Mouse (Mus musculus): ENCODE data around the gene Mansc1.

Gene Mansc1

DNA sequence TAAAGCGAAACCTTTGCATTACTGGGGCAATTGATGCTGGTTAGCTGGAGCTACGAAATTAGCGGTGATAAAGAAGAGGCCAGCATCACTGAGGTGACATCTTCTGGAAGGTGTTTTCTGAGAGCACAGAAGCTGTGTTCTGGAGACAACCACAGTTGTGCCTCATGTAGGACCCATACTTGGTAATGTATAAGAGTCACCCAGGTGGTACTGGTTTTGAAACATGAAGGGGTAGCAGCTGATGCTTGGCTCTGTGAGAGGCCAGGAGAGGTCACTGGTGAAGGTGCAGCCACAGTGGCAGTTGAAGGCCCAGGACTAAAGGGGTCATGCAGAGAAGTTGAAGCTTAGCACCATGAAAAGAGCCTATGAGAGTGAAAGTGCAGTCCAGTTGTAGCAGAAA lies 6.9 kb upstream of the Mansc1 start, which contains the start of gene Borcs5:
Gene Borcs5 (plus strand): TSS at position 301 of the 400 bp plus-strand sequence.
- no peak for DNase-seq (ENCODE audit: low spot score in 2 of 2)

DNA sequence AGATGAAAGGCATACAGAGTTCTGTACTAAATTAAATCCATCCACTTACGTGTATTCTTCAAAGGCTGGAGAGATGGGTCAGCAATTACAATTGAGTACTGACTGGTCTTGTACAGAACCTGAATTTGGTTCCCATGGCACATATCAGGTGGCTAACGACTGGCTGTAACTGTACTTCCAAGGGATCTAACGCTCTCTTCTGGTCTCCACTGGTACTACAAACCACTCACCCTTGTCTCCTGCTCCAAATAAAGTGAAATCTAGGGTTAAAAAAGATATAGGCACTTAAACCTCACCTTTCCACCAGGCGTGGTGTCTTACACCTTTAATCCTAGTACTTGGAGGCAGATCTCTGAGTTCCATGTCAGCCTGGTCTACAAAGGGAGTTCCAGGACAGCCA lies 4.2 kb upstream of the Mansc1 start:
- no peak for DNase-seq (ENCODE audit: low spot score in 2 of 2)

DNA sequence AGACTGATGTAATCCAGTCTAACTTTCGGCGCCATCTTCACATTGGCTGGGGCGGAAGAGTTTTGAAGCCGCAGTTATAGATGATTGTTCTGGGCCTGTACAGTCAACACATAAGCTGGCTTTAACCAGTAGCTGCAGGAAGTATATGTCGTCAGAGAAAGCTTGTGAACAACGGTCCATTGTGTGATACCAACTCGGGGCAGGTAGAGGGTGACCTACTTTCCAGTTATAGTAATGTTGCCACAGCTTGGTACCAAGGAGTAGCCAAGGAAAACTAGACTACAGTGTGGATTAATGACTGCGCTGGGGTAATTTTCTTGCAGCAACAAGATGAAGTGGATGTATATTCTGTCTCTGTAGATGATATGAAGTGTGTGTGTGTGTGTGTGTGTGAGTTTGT lies 1.3 kb upstream of the Mansc1 start:
- DNase-seq (ENCODE audit: low spot score in 2 of 2), result no peak

DNA sequence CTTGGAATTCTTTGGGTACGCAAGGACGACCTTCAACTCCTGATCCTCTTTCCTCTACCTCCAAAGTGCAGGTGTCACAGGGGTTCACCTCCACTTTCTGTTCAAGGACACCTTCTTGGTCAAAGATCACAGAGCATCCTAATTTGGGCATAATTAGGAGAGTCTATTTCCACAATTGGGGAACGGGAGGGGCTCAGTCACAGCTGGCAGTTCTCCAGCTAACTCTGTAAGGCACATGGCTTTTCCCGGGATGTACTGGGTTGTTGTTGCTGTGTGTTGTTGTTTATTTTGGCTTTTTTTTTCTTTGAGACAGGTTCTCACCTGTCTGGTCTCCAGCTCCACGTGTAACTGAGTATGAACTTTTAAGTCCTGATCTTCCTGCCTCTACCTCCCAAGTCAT lies 468 bp upstream of the Mansc1 start:
- DNase-seq (ENCODE audit: low spot score in 2 of 2), result no peak

DNA sequence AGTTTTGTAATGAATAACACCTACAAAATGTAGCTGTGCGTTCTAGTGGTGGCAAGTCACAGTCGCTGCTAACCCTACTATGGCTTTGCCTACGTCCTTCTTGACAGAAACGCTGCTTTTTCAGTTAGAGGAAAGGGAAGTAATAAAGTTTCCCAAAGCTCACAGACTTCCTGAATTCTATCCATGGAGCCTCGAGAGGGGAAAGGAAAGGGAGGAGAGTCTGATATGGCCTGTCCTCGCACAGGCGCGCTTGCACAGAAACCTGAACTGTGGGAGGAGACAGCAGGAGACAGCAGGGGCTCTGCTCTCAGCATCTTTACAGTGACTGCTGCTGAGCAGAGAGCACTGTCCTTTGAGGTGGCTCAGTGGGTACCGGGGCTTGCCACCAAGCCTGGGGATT lies 1.8 kb downstream of the Mansc1 start:
- no peak for DNase-seq (ENCODE audit: low spot score in 2 of 2)

DNA sequence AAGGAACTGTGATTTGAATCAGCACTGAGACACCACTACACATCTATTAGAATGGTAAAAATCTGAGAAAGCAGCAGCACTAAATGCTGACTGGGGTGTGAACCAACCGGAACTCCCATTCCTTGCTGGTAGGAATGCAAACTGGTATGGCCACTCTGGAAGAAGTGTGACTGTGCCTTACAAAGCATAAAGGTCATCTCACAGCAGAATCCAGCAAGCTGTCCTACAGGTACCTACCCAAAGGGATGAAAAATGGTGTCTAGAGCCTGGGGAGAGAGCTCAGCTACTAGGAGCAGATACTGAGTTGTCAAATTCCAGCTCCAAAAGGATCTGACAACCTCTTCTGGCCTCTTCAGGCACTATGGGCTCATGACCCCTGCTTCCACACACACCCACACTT lies 5.7 kb downstream of the Mansc1 start:
- DNase-seq (ENCODE audit: low spot score in 2 of 2), result no peak

DNA sequence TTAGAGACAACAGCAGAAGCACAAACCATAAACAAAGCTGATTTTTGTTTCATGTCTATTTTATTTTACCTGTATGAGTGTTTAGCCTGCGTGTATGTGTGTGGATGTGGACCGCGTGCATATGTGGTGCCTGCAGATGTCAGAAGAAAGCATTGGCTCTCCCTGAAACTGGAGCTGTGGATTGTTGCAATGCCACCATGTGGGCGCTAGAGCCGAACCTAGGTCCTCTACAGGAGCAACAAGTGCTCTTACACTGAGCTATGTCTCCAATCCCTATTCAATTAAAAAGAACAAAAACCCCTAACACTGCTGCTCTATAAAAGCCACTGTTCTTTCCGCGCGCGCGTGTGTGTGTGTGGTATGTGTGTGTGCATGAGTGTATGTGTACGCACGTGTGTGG lies 6.9 kb downstream of the Mansc1 start:
- no peak for DNase-seq (ENCODE audit: low spot score in 2 of 2)

DNA sequence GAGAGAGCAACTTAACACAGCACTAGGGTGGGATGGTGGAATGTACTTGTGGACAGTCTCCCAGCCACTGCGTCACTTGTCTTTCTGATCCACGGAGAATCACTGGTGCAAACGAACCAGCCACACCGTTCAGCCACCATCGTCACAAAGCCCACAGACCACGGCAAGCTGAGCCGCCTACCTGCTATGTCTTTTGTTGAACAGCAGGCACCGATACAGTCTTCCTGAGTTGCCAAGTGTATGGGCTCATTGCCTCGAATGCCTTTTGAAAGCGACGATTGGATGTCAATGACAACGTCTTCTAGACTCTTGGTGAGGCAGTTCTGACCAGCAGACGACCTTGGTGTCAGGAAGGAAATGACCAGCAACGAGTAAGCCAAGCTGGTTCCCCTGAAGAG lies 10.7 kb downstream of the Mansc1 start:
- no peak for DNase-seq (ENCODE audit: low spot score in 2 of 2)

DNA sequence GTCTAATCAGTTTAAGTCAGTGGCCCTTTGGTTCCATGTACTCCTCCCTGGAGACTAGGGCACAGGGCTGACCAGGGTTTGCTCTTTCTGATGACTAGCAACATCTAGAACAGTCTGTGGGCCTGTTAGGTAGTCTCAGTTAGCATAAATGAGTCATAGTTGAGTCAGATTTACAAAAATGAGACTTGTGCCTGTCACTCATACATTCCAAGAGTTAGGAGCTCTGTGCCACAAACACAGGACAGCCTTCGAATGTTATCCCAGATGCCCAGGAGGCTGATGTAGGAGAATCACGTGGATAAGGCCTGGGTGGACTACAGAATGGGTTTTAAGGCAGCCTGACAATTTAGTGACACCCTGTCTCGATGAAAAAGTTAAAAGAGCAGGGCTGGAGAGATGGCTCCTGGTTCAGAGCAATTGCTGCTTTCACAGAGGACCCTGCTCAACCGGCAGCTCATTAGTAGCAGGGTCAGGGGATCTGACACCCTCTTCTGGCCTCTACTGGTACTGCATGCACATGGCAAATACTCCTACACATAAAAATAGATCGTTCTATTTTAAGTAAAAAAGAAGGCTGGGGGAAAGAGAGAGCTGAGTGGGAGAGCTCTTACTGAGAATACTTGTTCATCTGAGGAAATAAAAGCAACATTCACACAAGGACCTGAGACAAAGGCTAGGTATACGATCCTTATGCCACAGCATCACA lies 11.3 kb downstream of the Mansc1 start:
- DNase-seq (ENCODE audit: low spot score in 2 of 2), result peak; percentile 47 to 76

DNA sequence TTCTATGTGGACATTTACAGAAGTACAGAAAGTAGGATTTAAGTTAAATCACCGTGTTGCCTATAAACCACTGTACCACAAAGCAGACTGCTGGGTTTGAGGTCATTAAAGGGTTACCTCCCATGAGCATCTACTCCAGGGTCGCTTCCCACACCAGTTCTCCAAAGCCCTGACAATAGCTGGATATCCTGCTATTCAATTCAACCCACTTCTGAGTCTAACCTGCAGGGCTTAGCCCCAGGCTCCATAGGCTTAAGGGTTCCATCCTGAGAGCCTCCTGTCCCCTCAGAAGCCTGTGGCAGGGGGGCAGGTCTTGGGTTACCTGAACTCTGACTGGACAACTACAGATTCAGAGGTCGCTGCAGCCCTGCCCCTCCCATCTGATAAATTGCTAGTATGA lies 12.2 kb downstream of the Mansc1 start:
- DNase-seq (ENCODE audit: low spot score in 2 of 2), result no peak

DNA sequence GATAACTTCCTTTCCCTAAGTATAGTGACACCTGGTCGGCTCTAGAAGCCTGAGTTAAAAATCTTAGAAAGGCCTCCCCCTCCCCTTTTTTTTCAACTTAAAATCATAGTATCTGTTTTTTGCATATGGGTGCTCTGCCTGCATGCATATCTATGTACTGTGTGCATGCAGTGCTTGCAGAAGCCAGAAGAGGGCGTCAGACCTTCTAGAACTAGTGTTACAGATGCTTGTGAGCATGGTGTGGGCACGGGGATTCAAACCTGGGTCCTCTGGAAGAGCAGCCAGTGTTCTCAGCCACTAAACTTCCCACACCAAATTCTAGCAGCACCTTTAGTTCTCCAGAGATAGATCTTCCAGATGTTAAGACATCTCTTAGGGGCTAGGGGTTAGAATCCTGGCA lies 14.7 kb downstream of the Mansc1 start:
- no peak for DNase-seq (ENCODE audit: low spot score in 2 of 2)

DNA sequence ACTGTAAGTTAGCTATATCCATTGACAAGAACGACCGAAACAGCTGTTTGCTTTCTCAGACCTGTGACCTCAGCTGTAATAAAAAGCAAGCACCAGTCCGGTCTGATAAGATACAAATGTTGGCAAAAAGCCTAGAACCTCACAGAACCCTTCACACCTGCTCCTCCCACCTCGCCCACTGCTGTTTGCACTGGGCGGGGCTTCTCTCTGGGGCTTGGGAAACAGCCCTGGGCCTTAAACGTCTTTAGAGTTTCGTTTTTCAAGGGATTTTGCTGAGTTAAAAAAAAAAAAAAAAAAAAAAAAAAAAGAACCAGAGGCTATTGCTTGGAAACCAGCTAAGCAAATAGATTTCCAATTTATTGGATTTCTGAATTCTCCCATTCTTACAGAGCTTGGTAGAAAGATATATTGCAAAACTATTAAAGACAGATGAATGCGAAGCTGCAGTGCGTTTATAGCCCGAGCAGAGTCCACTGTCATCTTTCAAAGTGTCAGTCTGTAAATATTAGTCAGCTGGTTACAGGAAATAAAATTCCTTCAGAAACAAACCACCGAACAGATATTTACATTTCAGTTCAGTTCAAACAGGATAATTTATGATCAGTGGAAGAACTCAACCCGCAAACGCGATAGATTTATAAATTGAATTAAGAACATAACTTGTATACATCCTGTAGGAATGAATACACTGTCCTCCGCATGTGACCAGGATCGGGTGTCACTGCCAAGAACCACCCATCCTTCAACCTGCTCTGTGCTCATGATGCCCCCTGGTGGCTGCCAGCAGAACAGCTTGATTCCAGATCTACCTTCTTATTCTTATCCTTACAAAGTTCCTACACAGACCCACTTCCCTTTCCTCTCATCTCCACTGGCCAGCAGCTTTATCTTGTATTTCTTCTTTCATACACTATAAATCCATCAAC lies 17.3 kb downstream of the Mansc1 start:
- DNase-seq (ENCODE audit: low spot score in 2 of 2), result peak; percentile 80 to 91

DNA sequence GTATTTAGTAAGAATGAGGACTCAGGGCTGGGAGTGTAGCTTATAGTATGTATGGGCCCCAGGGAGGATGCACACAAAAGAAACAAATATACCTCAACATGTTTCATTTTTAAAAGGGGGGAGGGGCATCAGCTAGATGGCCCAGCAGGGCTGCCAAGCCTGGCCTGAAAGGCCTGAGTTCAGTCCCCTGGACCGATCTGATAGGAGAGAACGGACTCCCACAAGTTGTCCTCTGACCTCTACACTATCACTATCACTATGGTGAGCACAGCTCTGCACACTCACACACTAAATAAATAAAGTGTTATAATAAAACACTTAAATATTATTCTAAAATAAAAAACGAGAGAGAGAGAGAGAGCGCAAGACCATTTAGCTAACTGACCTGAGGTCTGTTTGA lies 18.0 kb downstream of the Mansc1 start:
- no peak for DNase-seq (ENCODE audit: low spot score in 2 of 2)

DNA sequence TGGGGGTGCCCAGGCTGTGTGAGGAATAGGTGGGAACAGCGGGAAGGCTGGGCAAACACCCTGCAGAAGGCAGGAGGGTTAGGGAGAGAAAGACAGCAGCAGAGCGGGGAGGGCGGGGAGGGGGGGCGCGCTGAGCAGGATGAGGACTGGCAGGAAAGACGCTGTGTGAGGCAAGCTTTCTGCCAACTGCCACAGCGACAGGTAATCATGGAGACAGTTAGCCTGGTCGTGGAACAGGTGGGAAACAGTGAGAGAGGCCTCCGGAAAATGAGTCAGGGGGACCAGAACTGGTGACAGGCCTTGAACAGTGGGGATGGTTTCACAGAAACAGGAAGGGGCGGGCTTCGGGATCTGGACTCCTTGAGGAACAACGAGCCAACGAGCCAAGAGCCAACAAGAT lies 20.4 kb downstream of the Mansc1 start:
- DNase-seq (ENCODE audit: low spot score in 2 of 2), result no peak

DNA sequence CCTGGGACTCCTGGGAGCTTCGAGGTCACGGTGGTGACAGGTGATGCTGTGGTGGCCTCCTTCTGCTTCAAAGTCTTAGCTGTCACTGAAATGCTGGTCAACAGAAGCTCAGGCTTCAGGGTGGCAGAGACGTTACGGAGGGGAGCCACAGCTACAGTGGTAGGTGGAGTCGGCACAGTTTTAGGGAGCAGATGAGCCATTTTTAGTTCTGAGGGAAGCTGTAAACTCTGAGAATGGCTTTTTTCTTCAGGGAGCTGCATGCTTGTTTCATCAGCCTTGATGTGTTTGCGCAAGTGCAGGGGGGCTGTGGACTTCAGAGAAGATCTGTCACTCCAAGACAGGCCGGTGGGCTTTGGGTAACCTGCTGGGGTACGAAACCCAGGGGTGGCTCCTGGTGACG lies 21.9 kb downstream of the Mansc1 start:
- DNase-seq (ENCODE audit: low spot score in 2 of 2), result no peak

DNA sequence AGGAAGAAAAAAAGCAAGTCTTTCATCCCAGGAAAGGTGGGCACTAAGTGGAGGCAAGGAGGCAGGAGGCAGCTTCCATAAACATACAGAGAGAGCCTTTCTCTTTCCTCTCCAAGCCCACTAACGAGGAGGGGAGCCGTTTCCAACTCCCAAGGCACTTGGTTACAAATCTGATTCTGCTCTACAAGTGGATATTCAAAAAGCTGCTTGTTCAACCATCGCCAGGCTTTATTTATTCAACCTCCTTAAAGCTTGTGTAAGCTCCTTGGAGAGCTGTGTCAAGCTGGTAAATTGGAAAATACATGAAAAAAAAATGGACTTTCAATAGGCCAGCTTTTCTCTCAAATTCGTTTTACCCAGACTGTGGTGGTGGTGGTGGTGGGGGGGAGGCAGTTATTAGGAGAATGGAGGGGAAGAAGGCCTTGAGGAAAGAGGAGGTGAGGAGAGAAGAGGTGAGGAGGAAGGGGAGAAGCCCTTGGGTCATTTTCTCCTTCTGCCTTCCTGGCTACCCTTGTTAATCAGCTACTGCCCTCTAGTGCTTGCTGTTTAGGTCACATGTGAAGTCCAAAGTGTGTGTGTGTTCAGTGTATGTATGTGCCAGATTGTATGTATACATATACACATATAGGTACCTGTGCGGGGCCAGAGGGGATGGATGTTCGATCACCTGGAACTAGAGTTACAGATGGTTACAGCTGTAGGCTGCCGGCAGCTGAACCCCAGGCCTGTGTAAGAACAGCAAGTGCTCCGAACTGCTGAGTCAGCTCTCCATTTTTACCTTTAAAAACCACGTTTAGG lies 25.1 kb downstream of the Mansc1 start:
- DNase-seq (ENCODE audit: low spot score in 2 of 2), result no peak

DNA sequence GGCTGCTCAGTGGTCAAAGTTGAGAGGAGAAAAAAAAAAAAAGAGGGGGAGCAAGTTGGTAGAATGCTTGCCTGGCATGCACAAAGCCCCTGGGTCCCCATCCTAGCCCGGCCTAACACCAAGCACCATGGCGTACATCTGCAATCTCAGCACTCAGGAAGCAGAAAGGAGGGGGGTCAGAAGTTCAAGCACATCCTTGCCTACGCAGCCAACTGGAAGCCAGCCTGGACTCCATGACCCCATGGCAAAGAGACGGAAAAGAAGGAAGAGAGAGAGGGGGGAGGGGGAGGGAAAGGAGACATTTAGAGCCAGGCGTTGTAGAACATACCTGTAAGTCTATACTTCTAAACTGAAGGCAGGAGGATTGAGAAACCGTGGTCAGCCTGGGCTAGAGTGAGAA lies 25.7 kb downstream of the Mansc1 start:
- DNase-seq (ENCODE audit: low spot score in 2 of 2), result no peak

DNA sequence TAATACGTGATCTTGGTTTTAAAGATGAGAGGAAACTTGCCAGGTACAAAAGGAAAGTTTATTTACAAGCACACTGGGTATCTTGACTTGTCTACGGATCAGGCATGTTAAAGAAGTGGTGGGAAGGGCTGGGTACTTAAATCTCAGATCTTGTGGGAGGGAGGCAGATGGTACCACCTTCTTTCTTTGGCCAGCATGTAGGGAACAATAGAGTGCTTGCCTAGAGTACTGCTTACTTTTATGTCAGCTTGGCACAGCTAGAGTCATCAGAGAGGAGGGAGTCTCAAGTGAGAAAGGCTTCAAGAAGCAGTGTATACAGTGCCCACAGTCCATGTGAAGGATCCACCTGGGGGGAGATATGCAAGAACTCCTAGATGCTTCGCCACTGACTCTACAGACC lies 27.1 kb downstream of the Mansc1 start:
- DNase-seq (ENCODE audit: low spot score in 2 of 2), result no peak

DNA sequence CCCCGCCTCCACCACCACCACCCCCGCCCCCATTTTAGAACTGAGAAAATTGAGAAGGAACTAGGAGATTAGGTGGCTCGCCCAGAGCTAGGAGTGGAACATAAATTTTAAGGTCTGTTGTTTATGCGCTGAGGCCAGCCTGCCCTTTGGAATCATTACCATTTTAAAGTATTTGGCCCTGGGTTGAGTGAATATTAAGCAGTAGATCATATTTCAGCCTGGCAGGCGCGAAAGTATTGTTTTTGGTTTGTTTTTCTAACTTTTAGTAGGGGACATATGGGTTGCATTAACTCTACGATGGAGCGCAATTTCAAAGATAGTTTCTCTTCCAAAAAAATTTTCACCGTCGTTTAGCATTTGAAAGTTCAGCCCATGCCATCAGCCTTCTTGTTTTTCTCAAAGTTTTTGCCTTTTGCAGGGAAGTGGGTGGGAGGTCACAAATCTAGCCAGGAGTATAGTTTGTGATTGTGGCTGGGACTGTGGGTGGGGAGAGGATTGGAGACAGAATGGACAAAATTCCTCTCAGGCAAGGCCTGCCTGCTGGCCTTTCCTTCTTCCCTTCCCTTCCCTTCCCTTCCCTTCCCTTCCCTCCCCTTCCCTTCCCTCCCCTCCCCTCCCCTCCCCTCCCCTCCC lies 29.8 kb downstream of the Mansc1 start:
- DNase-seq (ENCODE audit: low spot score in 2 of 2), result no peak

DNA sequence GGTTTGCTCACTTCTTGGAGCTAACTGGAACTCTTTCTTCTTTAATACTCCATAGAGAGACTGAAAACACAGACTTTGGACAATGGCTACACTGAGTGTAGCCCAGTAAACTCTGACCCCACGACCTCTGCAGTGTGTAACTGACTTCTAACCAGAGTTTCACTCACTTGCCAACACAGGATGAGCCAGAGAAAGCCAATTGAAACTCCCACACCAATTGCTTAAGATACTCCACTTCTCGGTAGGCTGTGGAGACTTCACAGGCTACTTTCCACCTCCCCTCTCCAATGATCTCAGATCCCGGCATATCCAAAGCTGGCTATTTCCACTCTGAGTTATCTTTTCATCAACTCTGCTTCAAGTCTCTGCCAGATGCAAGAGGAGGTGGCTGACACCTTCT lies 30.5 kb downstream of the Mansc1 start:
- DNase-seq (ENCODE audit: low spot score in 2 of 2), result no peak

DNA sequence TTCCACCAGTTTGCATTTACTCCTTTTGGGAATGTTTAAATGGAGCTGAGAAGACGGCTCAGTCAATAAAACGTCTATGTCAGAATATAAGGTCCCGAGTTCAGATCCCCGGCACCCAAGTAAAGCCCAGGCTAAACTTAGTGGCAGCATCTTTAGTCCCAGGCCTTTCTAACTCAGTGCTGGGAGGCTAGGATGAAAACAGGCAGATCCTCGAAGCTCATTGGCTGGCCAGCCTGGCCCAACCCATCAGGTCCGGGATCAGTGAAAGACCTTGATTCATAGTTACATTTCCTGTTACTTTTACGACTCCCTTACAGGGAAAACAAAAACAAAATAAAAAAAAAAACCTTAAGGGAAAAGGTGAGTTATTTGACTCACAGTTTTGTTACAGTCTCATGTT lies 31.2 kb downstream of the Mansc1 start:
- DNase-seq (ENCODE audit: low spot score in 2 of 2), result no peak

DNA sequence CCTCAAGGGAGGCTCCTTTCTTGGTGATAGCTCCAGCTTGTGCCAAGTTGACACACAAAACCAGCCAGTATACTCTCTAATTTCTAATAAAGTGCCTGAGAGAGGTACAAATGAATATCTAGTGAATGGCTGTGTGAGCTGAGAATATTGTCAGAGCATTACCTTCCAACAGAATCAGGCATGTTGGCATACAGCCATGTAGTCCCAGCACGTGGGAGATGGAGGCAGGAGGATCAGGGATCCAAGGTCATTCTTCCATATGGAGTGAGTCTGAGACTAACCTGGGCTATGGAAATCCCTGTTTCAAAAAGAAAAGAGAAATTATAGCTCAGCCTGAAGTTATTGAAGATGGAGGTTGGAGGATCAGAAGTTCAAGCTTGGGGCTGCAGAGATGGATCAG lies 33.0 kb downstream of the Mansc1 start:
- no peak for DNase-seq (ENCODE audit: low spot score in 2 of 2)
